ENCODE assay signal across 9 mouse cellular contexts in genomic region chr8:108822841-108823266, GRCm38 (mm10).
DNase-seq lines count a peak whose midpoint lies in the region; ATAC-seq and TF ChIP-seq lines count a peak whose summit lies in the region.
"Had no signal": no experiment of that assay in that cellular context is flagged by ENCODE, and none has a peak within 500 bp of the region (broad histone marks: within the 10 kb centered on the region; RNA-seq: fewer than 3 reads in every experiment).

No protein-coding gene starts in this region.

- DNase-seq in forebrain, embryonic 11.5 days (ENCODE audit: low spot score) = no peak
- peak; percentile 39 for DNase-seq in thymus, postnatal 4 days
- no peak for DNase-seq in thymus, postnatal 36 days
- peak; percentile 45 for DNase-seq in lung, postnatal 14 days
- no peak for DNase-seq in left cerebral cortex, adult 2 months (ENCODE audit: extremely low spot score in 1 of 2, low spot score in 2 of 2)
- DNase-seq in cerebellum, adult 9-10 months = no peak
- DNase-seq in spleen, adult 18-20 months = no peak

- H3K4me2 ChIP-seq in forebrain, embryonic 13.5 days = 0 out of 2 replicates have a peak overlapping the region, but pooled peaks have one; percentile 2
- no peak overlapping the region for H3K4me2 ChIP-seq in forebrain, embryonic 11.5 days (ENCODE audit: low read depth, low read length, severe bottlenecking)

- H3K9me3 ChIP-seq in forebrain, embryonic 13.5 days (replicated peaks) = no peaks in the 10 kb centered on the region
- H3K9me3 ChIP-seq in forebrain, embryonic 11.5 days (ENCODE audit: control insufficient read depth, low read length) = no peaks in the 10 kb centered on the region

- intact Hi-C loops in left cerebral cortex, adult 2 months (cut with DNase I) = no loop called here

- TF ChIP-seq CTCF in left cerebral cortex, adult 2 months (IDR thresholded peaks at IDR 0.05) = no peak

- no peaks in the 10 kb centered on the region for H3K36me3 ChIP-seq in forebrain, embryonic 13.5 days (ENCODE audit: poor library complexity, severe bottlenecking)
- no peaks in the 10 kb centered on the region for H3K36me3 ChIP-seq in forebrain, embryonic 11.5 days (ENCODE audit: control insufficient read depth, insufficient read depth, low read length)

- H3K27me3 ChIP-seq in forebrain, embryonic 13.5 days = peaks cover 19% of the 10 kb centered on the region; the same call in 1 of the 2 replicates
- H3K27me3 ChIP-seq in forebrain, embryonic 11.5 days (ENCODE audit: control insufficient read depth, insufficient read depth, low read length) = no peaks in the 10 kb centered on the region

- peak; percentile 31; the same call in 1 of the 2 replicates for ATAC-seq in forebrain, embryonic 13.5 days
- ATAC-seq in forebrain, embryonic 11.5 days (replicated peaks; ENCODE audit: low FRiP score) = no peak

- no peak overlapping the region for H3K9ac ChIP-seq in forebrain, embryonic 13.5 days
- H3K9ac ChIP-seq in forebrain, embryonic 11.5 days (ENCODE audit: low read length) = no peak overlapping the region
- H3K9ac ChIP-seq: liver, embryonic 14.5 days had no signal

- peak overlapping the region; percentile 19; the same call in 1 of the 2 replicates for H3K27ac ChIP-seq in forebrain, embryonic 13.5 days
- no peak overlapping the region for H3K27ac ChIP-seq in forebrain, embryonic 11.5 days (ENCODE audit: low read depth, low read length)
- H3K27ac ChIP-seq in left cerebral cortex, adult 2 months = no peak overlapping the region
- H3K27ac ChIP-seq: liver, embryonic 14.5 days had no signal

- WGBS in forebrain, embryonic 13.5 days = 29% methylated on average over 15 of the region's 15 CpGs
- WGBS in forebrain, embryonic 11.5 days = 77% methylated on average over 15 of the region's 15 CpGs

- no peak overlapping the region for H3K4me3 ChIP-seq in forebrain, embryonic 13.5 days
- no peak overlapping the region for H3K4me3 ChIP-seq in forebrain, embryonic 11.5 days (ENCODE audit: low read depth, low read length)
- H3K4me3 ChIP-seq in left cerebral cortex, adult 2 months = no peak overlapping the region

- peaks cover 65% of the 10 kb centered on the region for H3K4me1 ChIP-seq in forebrain, embryonic 13.5 days
- H3K4me1 ChIP-seq in forebrain, embryonic 11.5 days (replicated peaks; ENCODE audit: control insufficient read depth, insufficient read depth, low read length) = peaks cover 13% of the 10 kb centered on the region

Comparison
In these comparisons a context has a peak if more than half of its experiments do, and no peak if none do; other contexts are left out.
1. DNase-seq: peak in thymus, postnatal 4 days (single experiment) and lung, postnatal 14 days (single experiment); none in forebrain, embryonic 11.5 days (single experiment), thymus, postnatal 36 days (0 of 2), left cerebral cortex, adult 2 months (0 of 2), cerebellum, adult 9-10 months (single experiment) and spleen, adult 18-20 months (0 of 2).